Mouse (Mus musculus) C2C12 (cell line): ENCODE results near the gene Gm45234. TPM values are rescaled to one million over a fixed set of nuclear protein-coding genes. Genes with fewer than 3 reads are reported as not detected.
A peak's percentile ranks its signal among the peaks of the same experiment; 100 is the strongest.

ENCODE experiments used
- H3K27me3 ChIP-seq: one replicate; pipeline ENCODE4 v1.6.1; 2011; ENCODE audit not compliant: control insufficient read depth, insufficient read depth, insufficient read length
- H3K36me3 ChIP-seq: one replicate; pipeline ENCODE4 v1.6.1; 2011; ENCODE audit not compliant: control insufficient read depth, insufficient read depth
- H3K4me3 ChIP-seq: one replicate; pipeline ENCODE4 v1.5.1; 2011; ENCODE audit warnings: mild to moderate bottlenecking, control low read depth; ENCODE audit not compliant: poor library complexity, insufficient read depth, severe bottlenecking
- H3K79me2 ChIP-seq: one replicate; pipeline ENCODE4 v1.6.1; 2011; ENCODE audit not compliant: control insufficient read depth, insufficient read depth
- H3K79me3 ChIP-seq: one replicate; pipeline ENCODE4 v1.6.1; 2011; ENCODE audit warnings: low read depth, control low read depth
- H3ac ChIP-seq: one replicate; pipeline ENCODE3; 2011; ENCODE audit warnings: low read depth; ENCODE audit not compliant: control insufficient read depth, insufficient read length
- CEBPB ChIP-seq: IDR thresholded peaks from one replicate; pipeline ENCODE4 v1.6.1; 2011; ENCODE audit warnings: low read depth, mild to moderate bottlenecking, control low read depth, moderate library complexity
- CTCF ChIP-seq: IDR thresholded peaks from one replicate; pipeline ENCODE4 v1.5.1; 2011; ENCODE audit not compliant: control insufficient read depth, insufficient read depth, insufficient read length
- FOSL1 ChIP-seq: IDR thresholded peaks from one replicate; pipeline ENCODE4 v1.8.0; 2011; ENCODE audit warnings: mild to moderate bottlenecking, low read length; ENCODE audit not compliant: poor library complexity, insufficient read depth, severe bottlenecking
- MAX ChIP-seq: IDR thresholded peaks from one replicate; pipeline ENCODE4 v1.6.1; 2011; ENCODE audit warnings: mild to moderate bottlenecking, control low read depth
- MYOD1 ChIP-seq: IDR thresholded peaks from one replicate; pipeline ENCODE4 v1.6.1; 2011; ENCODE audit warnings: low read depth; ENCODE audit not compliant: control insufficient read depth, insufficient read length
- MYOG ChIP-seq: IDR thresholded peaks from one replicate; pipeline ENCODE4 v1.6.1; 2011; ENCODE audit not compliant: control insufficient read depth, insufficient read length; ENCODE audit errors: extremely low read depth
- USF1 ChIP-seq: IDR thresholded peaks from one replicate; pipeline ENCODE4 v1.6.1; 2011; ENCODE audit warnings: low read depth, mild to moderate bottlenecking, control low read depth, moderate library complexity
- polyA plus RNA-seq: library from polyadenylated mRNA; unstranded; fragments of >200 nt; fragmentation: generic; extraction: Trizol; gene quantifications from one replicate; pipeline ENCODE4 v1.2.1, GENCODE M21; 2012; ENCODE audit warnings: missing spikeins

Gm45234 gene
- polyA plus RNA-seq, 1 experiment = not detected

- no peaks in the 10 kb centered on the region for H3K27me3 ChIP-seq
- peaks cover 75% of the 10 kb centered on the region for H3K79me2 ChIP-seq
- H3K36me3 ChIP-seq = peaks cover 65% of the 10 kb centered on the region
- no peak for TF ChIP-seq MYOD1
- peak; percentile 1 for TF ChIP-seq USF1
- no peak for TF ChIP-seq MYOG
- H3ac ChIP-seq = peak overlapping the region; percentile 96
- H3K79me3 ChIP-seq = peaks cover 64% of the 10 kb centered on the region
- H3K4me3 ChIP-seq = peak overlapping the region; percentile 97
Observed at GRCm38 (mm10) chr6:124712918-124713317, 42.9 kb downstream of the Gm45234 start.

GRCm38 (mm10) chr6:124711824-124712782 is 43.7 kb downstream of the Gm45234 start, which contains the start of the genes Emg1 and Phb2:
Gene Emg1, minus strand, starts transcription at chr6:124712178.
Gene Phb2, plus strand, starts transcription at chr6:124712336.
- Histone ChIP-seq H3ac (peak within 1 kb of the TSS; percentile 96), H3K4me3 (peak within 1 kb of the TSS; percentile 97), H3K36me3 (peaks cover 70% of the 10 kb centered on the region), H3K27me3 (no peaks in the 10 kb centered on the region), H3K79me2 (peaks cover 83% of the 10 kb centered on the region), H3K79me3 (peaks cover 72% of the 10 kb centered on the region)
- no peak for TF ChIP-seq CTCF
- TF ChIP-seq MAX = peak; percentile 48

- TF ChIP-seq USF1 = no peak
- no peak for TF ChIP-seq CEBPB
- no peak for TF ChIP-seq FOSL1
- no peak for TF ChIP-seq MYOD1
- TF ChIP-seq CTCF = no peak
- no peak for TF ChIP-seq MAX
- TF ChIP-seq MYOG = no peak
- H3K27me3 ChIP-seq = no peaks in the 10 kb centered on the region
- no peak overlapping the region for H3ac ChIP-seq
- H3K79me3 ChIP-seq = peaks cover 73% of the 10 kb centered on the region
- peaks cover 65% of the 10 kb centered on the region for H3K36me3 ChIP-seq
- H3K4me3 ChIP-seq = no peak overlapping the region
- peaks cover 84% of the 10 kb centered on the region for H3K79me2 ChIP-seq
Observed at GRCm38 (mm10) chr6:124708289-124708889, 47.4 kb downstream of the Gm45234 start.

- no peak overlapping the region for H3ac ChIP-seq
- no peak overlapping the region for H3K4me3 ChIP-seq
- peaks cover 62% of the 10 kb centered on the region for H3K79me2 ChIP-seq
- H3K36me3 ChIP-seq = peaks cover 87% of the 10 kb centered on the region
- H3K79me3 ChIP-seq = peaks cover 55% of the 10 kb centered on the region
- TF ChIP-seq CTCF (no peak), CEBPB (no peak), MYOD1 (no peak), MYOG (no peak), MAX (no peak), USF1 (no peak), FOSL1 (no peak)
- no peaks in the 10 kb centered on the region for H3K27me3 ChIP-seq
Observed at GRCm38 (mm10) chr6:124706061-124706627, 49.7 kb downstream of the Gm45234 start.

GRCm38 (mm10) chr6:124704417-124704816 is 51.4 kb downstream of the Gm45234 start:
- Histone ChIP-seq H3K79me3 (peaks cover 38% of the 10 kb centered on the region), H3K4me3 (no peak overlapping the region), H3K79me2 (peaks cover 44% of the 10 kb centered on the region), H3K36me3 (peaks cover 79% of the 10 kb centered on the region), H3ac (no peak overlapping the region), H3K27me3 (no peaks in the 10 kb centered on the region)
- no peak for TF ChIP-seq CEBPB
- TF ChIP-seq USF1 = no peak
- no peak for TF ChIP-seq FOSL1
- TF ChIP-seq MYOG = no peak
- TF ChIP-seq MAX = no peak
- TF ChIP-seq CTCF = no peak
- TF ChIP-seq MYOD1 = no peak
